ENCODE assay signal across 21 mouse cellular contexts in genomic region chr4:114336747-114337090, GRCm38 (mm10).
A peak's percentile ranks its signal among the peaks of the same experiment; 100 is the strongest.
DNase-seq lines count a peak whose midpoint lies in the region; ATAC-seq and TF ChIP-seq lines count a peak whose summit lies in the region.
"Had no signal": no experiment of that assay in that cellular context is flagged by ENCODE, and none has a peak within 500 bp of the region (broad histone marks: within the 10 kb centered on the region; RNA-seq: fewer than 3 reads in every experiment).

No protein-coding gene starts in this region.

- no peak for DNase-seq in kidney, adult 2 months
- no peak for DNase-seq in kidney, adult 9 months
- peak; percentile 4 for DNase-seq in right cerebral cortex, postnatal 4 days
- no peak for DNase-seq in right cerebral cortex, postnatal 10 days (ENCODE audit: low spot score in 2 of 2)
- DNase-seq in left cerebral cortex, adult 8-10 months (ENCODE audit: low spot score in 2 of 2): no peak
- DNase-seq in embryonic facial prominence, embryonic 10.5 days (ENCODE audit: low spot score): no peak
- DNase-seq: cerebellum, adult 11-12 months; gastrocnemius, adult 2 months; layer of hippocampus, postnatal 36 days; lung, adult 18-20 months; midbrain, embryonic 14.5 days; right cerebral cortex, postnatal 25 days; thymus, postnatal 14 days had no signal

- H3K36me3 ChIP-seq in kidney, adult 2 months (ENCODE audit: control insufficient read depth, insufficient read depth, low read length): no peaks in the 10 kb centered on the region
- no peaks in the 10 kb centered on the region for H3K36me3 ChIP-seq in embryonic facial prominence, embryonic 10.5 days (replicated peaks)
- H3K36me3 ChIP-seq: embryonic facial prominence, embryonic 12.5 days; forebrain, embryonic 12.5 days; heart, embryonic 10.5 days; hindbrain, embryonic 13.5 days; limb, embryonic 13.5 days; liver, embryonic 12.5 days; neural tube, embryonic 12.5 days had no signal

- H3K27ac ChIP-seq in kidney, adult 2 months (ENCODE audit: insufficient read depth, low read depth, low read length): peak overlapping the region; percentile 35; the same call in 1 of the 2 replicates
- H3K27ac ChIP-seq in embryonic facial prominence, embryonic 10.5 days (replicated peaks): no peak overlapping the region
- H3K27ac ChIP-seq: embryonic facial prominence, embryonic 12.5 days; forebrain, embryonic 12.5 days; gastrocnemius, adult 2 months; heart, embryonic 10.5 days; hindbrain, embryonic 13.5 days; limb, embryonic 13.5 days; liver, embryonic 12.5 days; neural tube, embryonic 12.5 days had no signal

- H3K4me1 ChIP-seq in kidney, adult 2 months (ENCODE audit: control insufficient read depth, insufficient read depth, low read length): peaks cover 18% of the 10 kb centered on the region
- H3K4me1 ChIP-seq in embryonic facial prominence, embryonic 10.5 days: no peaks in the 10 kb centered on the region
- H3K4me1 ChIP-seq: embryonic facial prominence, embryonic 12.5 days; forebrain, embryonic 12.5 days; heart, embryonic 10.5 days; hindbrain, embryonic 13.5 days; limb, embryonic 13.5 days; liver, embryonic 12.5 days; neural tube, embryonic 12.5 days had no signal

- no peak for TF ChIP-seq POLR2A in kidney, adult 2 months (IDR thresholded peaks at IDR 0.05; ENCODE audit: low read depth, low read length)

- peak; percentile 57 for ATAC-seq in common myeloid progenitor, adult 5-6 weeks (replicated peaks; ENCODE audit: low read depth, poor library complexity, severe bottlenecking)
- ATAC-seq: liver, embryonic 12.5 days had no signal

- H3K9me3 ChIP-seq in embryonic facial prominence, embryonic 10.5 days: no peaks in the 10 kb centered on the region
- H3K9me3 ChIP-seq: embryonic facial prominence, embryonic 12.5 days; forebrain, embryonic 12.5 days; heart, embryonic 10.5 days; hindbrain, embryonic 13.5 days; limb, embryonic 13.5 days; liver, embryonic 12.5 days; neural tube, embryonic 12.5 days had no signal

- no peak for TF ChIP-seq CTCF in kidney, adult 2 months (conservative IDR thresholded peaks at IDR 0.05; ENCODE audit: insufficient read depth, insufficient read length, low read depth, low read length)

- H3K4me3 ChIP-seq in kidney, adult 2 months (ENCODE audit: insufficient read depth, low read depth, low read length): no peak overlapping the region
- H3K4me3 ChIP-seq in embryonic facial prominence, embryonic 10.5 days: no peak overlapping the region
- H3K4me3 ChIP-seq: embryonic facial prominence, embryonic 12.5 days; forebrain, embryonic 12.5 days; gastrocnemius, adult 2 months; heart, embryonic 10.5 days; hindbrain, embryonic 13.5 days; limb, embryonic 13.5 days; liver, embryonic 12.5 days; neural tube, embryonic 12.5 days had no signal

- H3K27me3 ChIP-seq in kidney, adult 2 months (replicated peaks; ENCODE audit: control insufficient read depth, insufficient read depth, low read length): no peaks in the 10 kb centered on the region
- H3K27me3 ChIP-seq in embryonic facial prominence, embryonic 10.5 days (replicated peaks; ENCODE audit: low read depth, poor library complexity, severe bottlenecking): no peaks in the 10 kb centered on the region
- H3K27me3 ChIP-seq: embryonic facial prominence, embryonic 12.5 days; forebrain, embryonic 12.5 days; hindbrain, embryonic 13.5 days; liver, embryonic 12.5 days; neural tube, embryonic 12.5 days had no signal

- 35% methylated on average over 1 of the region's 1 CpGs for WGBS in kidney, adult 2 months
- 78% methylated on average over 1 of the region's 1 CpGs for WGBS in embryonic facial prominence, embryonic 10.5 days
